Mouse (Mus musculus): ENCODE data around the gene Gtf2f2.

GRCm38 (mm10) chr14:75986878-75987483 lies 23.7 kb downstream of the Gtf2f2 start:
- no peak for TF ChIP-seq POLR2A (IDR thresholded peaks at IDR 0.05; ENCODE audit: control insufficient read depth, low read depth, low read length)
- no peak for TF ChIP-seq CTCF (IDR thresholded peaks at IDR 0.05; ENCODE audit: control insufficient read depth, insufficient read depth, insufficient replicate concordance, low read depth, low read length)
